Mouse (Mus musculus) CH12.LX (cell line): Measurements from ENCODE around the gene Ciapin1. TPM values are rescaled to one million over a fixed set of nuclear protein-coding genes. Genes with fewer than 3 reads are reported as not detected.
A peak's percentile ranks its signal among the peaks of the same experiment; 100 is the strongest.

Experiments
- DNase-seq: peaks from one replicate; pipeline ENCODE4 v3.0.0-alpha.2; 2013; ENCODE audit errors: extremely low read depth
- H3K27ac ChIP-seq: 2 replicates; pipeline ENCODE4 v1.5.1; 2012; ENCODE audit warnings: low read depth, mild to moderate bottlenecking, control low read depth, moderate library complexity; ENCODE audit not compliant: insufficient read depth
- H3K27me3 ChIP-seq: replicated peaks from 2 replicates; pipeline ENCODE3; 2012; ENCODE audit warnings: inconsistent platforms
- H3K36me3 ChIP-seq, 2 experiments: replicated peaks in 1 of 2; 2 replicates each; pipeline versions ENCODE3 to v1.6.1; 2012; ENCODE audit warnings: inconsistent platforms in 1 of 2, low read length in 1 of 2, mild to moderate bottlenecking in 1 of 2, mixed read lengths in 1 of 2, moderate library complexity in 1 of 2; ENCODE audit not compliant: control insufficient read depth in 1 of 2, insufficient read depth in 1 of 2
- H3K4me1 ChIP-seq, 2 experiments: 2 replicates each; pipeline ENCODE4 v1.6.1; 2012; ENCODE audit warnings: inconsistent platforms in 1 of 2, moderate library complexity in 1 of 2; ENCODE audit not compliant: insufficient read depth in 2 of 2, control insufficient read depth in 1 of 2
- H3K4me2 ChIP-seq: 2 replicates; pipeline ENCODE4 v1.6.1; 2012; ENCODE audit warnings: low read depth, mild to moderate bottlenecking, control low read depth; ENCODE audit not compliant: poor library complexity, insufficient read depth, severe bottlenecking
- H3K4me3 ChIP-seq, 3 experiments: fragments of 150-350 bp in 1 of 3; sonication (generic) in 1 of 3; replicated peaks in 1 of 3; 2 replicates each; pipeline versions ENCODE3 to v1.5.1; 2011 to 2012; ENCODE audit warnings: low read depth in 2 of 3, low read length in 2 of 3, mild to moderate bottlenecking in 2 of 3, moderate library complexity in 2 of 3, control low read depth in 1 of 3, improper control_type of control experiment in 1 of 3, inconsistent platforms in 1 of 3, mixed read lengths in 1 of 3; ENCODE audit not compliant: poor library complexity in 1 of 3
- H3K79me2 ChIP-seq: replicated peaks from 2 replicates; pipeline ENCODE4 v1.6.1; 2012; ENCODE audit warnings: mild to moderate bottlenecking, moderate library complexity; ENCODE audit not compliant: control insufficient read depth, poor library complexity, insufficient read depth, severe bottlenecking; ENCODE audit errors: extremely low read depth
- H3K9ac ChIP-seq: 2 replicates; pipeline ENCODE4 v1.6.1; 2012; ENCODE audit warnings: low read depth, mild to moderate bottlenecking, control low read depth, moderate library complexity; ENCODE audit not compliant: insufficient read depth
- H3K9me3 ChIP-seq: replicated peaks from 2 replicates; pipeline ENCODE3; 2012; ENCODE audit warnings: low read length, inconsistent platforms, mixed read lengths
- BHLHE40 ChIP-seq: IDR thresholded peaks from 2 replicates; pipeline ENCODE4 v1.6.1; 2011; ENCODE audit warnings: mild to moderate bottlenecking, low read depth, low read length, improper control_type of control experiment
- CHD1 ChIP-seq: IDR thresholded peaks from 2 replicates; pipeline ENCODE4 v1.6.1; 2012; ENCODE audit warnings: low read depth, low read length, improper control_type of control experiment, inconsistent platforms
- CHD2 ChIP-seq: IDR thresholded peaks from 2 replicates; pipeline ENCODE4 v1.6.1; 2011; ENCODE audit warnings: low read length, improper control_type of control experiment
- CTCF ChIP-seq, 2 experiments: IDR thresholded peaks in 1 of 2; conservative IDR thresholded peaks in 1 of 2; 2 replicates each; pipeline ENCODE4 v1.5.1; 2011 to 2012; ENCODE audit warnings: low read depth in 2 of 2, low read length in 2 of 2, improper control_type of control experiment in 1 of 2, inconsistent platforms in 1 of 2, mild to moderate bottlenecking in 1 of 2, moderate library complexity in 1 of 2
- ELF1 ChIP-seq: IDR thresholded peaks from 2 replicates; pipeline ENCODE4 v1.6.1; 2014; ENCODE audit warnings: low read depth, mild to moderate bottlenecking, inconsistent platforms, low read length, improper control_type of control experiment
- EP300 ChIP-seq: IDR thresholded peaks from 2 replicates; pipeline ENCODE4 v1.6.1; 2011; ENCODE audit warnings: low read length, improper control_type of control experiment
- ETS1 ChIP-seq: conservative IDR thresholded peaks from 2 replicates; pipeline ENCODE4 v1.6.1; 2012; ENCODE audit warnings: low read depth, mild to moderate bottlenecking, inconsistent platforms, low read length, improper control_type of control experiment, moderate library complexity
- GABPA ChIP-seq: IDR thresholded peaks from 2 replicates; pipeline ENCODE4 v1.6.1; 2012; ENCODE audit warnings: low read depth, low read length, improper control_type of control experiment, inconsistent platforms; ENCODE audit not compliant: insufficient replicate concordance
- HCFC1 ChIP-seq: IDR thresholded peaks from 2 replicates; pipeline ENCODE4 v1.6.1; 2012; ENCODE audit warnings: low read depth, mild to moderate bottlenecking, inconsistent platforms, low read length, improper control_type of control experiment
- IRF4 ChIP-seq: IDR thresholded peaks from 2 replicates; pipeline ENCODE4 v1.6.1; 2014; ENCODE audit warnings: low read depth, mild to moderate bottlenecking, inconsistent platforms, low read length, improper control_type of control experiment
- JUN ChIP-seq: IDR thresholded peaks from 2 replicates; pipeline ENCODE4 v1.6.1; 2011; ENCODE audit warnings: low read depth, mild to moderate bottlenecking, low read length, improper control_type of control experiment, moderate library complexity; ENCODE audit not compliant: insufficient read depth
- KAT2A ChIP-seq: IDR thresholded peaks from 2 replicates; pipeline ENCODE4 v1.6.1; 2012; ENCODE audit warnings: low read length, improper control_type of control experiment, inconsistent platforms; ENCODE audit not compliant: insufficient replicate concordance
- MAX ChIP-seq: IDR thresholded peaks from 2 replicates; pipeline ENCODE4 v1.6.1; 2011; ENCODE audit warnings: low read length, improper control_type of control experiment
- MAZ ChIP-seq: IDR thresholded peaks from 2 replicates; pipeline ENCODE4 v1.6.1; 2012; ENCODE audit warnings: low read depth, mild to moderate bottlenecking, inconsistent platforms, low read length, improper control_type of control experiment, moderate library complexity
- MEF2A ChIP-seq: IDR thresholded peaks from 2 replicates; pipeline ENCODE4 v1.6.1; 2014; ENCODE audit warnings: low read depth, mild to moderate bottlenecking, inconsistent platforms, low read length, improper control_type of control experiment, borderline replicate concordance
- NRF1 ChIP-seq: IDR thresholded peaks from 2 replicates; pipeline ENCODE4 v1.6.1; 2014; ENCODE audit warnings: low read depth, mild to moderate bottlenecking, inconsistent platforms, low read length, improper control_type of control experiment, moderate library complexity
- PAX5 ChIP-seq: IDR thresholded peaks from 2 replicates; pipeline ENCODE4 v1.6.1; 2012; ENCODE audit warnings: low read length, inconsistent platforms, mixed read lengths
- POLR2A ChIP-seq: IDR thresholded peaks from 2 replicates; pipeline ENCODE4 v1.6.1; 2011; ENCODE audit warnings: low read depth, mild to moderate bottlenecking, improper control_type of control experiment, low read length
- POLR2AphosphoS2 ChIP-seq: IDR thresholded peaks from 2 replicates; pipeline ENCODE4 v1.6.1; 2011; ENCODE audit warnings: low read depth, low read length, improper control_type of control experiment
- RAD21 ChIP-seq: IDR thresholded peaks from 2 replicates; pipeline ENCODE4 v1.6.1; 2011; ENCODE audit warnings: low read depth, mild to moderate bottlenecking, low read length, improper control_type of control experiment, moderate library complexity
- RCOR1 ChIP-seq: conservative IDR thresholded peaks from 2 replicates; pipeline ENCODE4 v1.6.1; 2012; ENCODE audit warnings: low read depth, mild to moderate bottlenecking, inconsistent platforms, low read length, improper control_type of control experiment
- SMC3 ChIP-seq: IDR thresholded peaks from 2 replicates; pipeline ENCODE4 v1.6.1; 2011; ENCODE audit warnings: low read depth, low read length, improper control_type of control experiment
- TBP ChIP-seq: conservative IDR thresholded peaks from 2 replicates; pipeline ENCODE4 v1.6.1; 2011; ENCODE audit warnings: low read depth, low read length, improper control_type of control experiment
- TCF12 ChIP-seq: IDR thresholded peaks from 2 replicates; pipeline ENCODE4 v1.6.1; 2014; ENCODE audit warnings: low read depth, mild to moderate bottlenecking, inconsistent platforms, low read length, improper control_type of control experiment
- USF1 ChIP-seq: IDR thresholded peaks from 2 replicates; pipeline ENCODE4 v1.6.1; 2014; ENCODE audit warnings: low read depth, mild to moderate bottlenecking, inconsistent platforms, low read length, improper control_type of control experiment
- USF2 ChIP-seq: conservative IDR thresholded peaks from 2 replicates; pipeline ENCODE4 v1.6.1; 2011; ENCODE audit warnings: low read depth, low read length, improper control_type of control experiment
- ZC3H11A ChIP-seq: IDR thresholded peaks from 2 replicates; pipeline ENCODE4 v1.6.1; 2012; ENCODE audit warnings: low read depth, mild to moderate bottlenecking, inconsistent platforms, low read length, improper control_type of control experiment
- ZMIZ1 ChIP-seq: IDR thresholded peaks from 2 replicates; pipeline ENCODE4 v1.6.1; 2012; ENCODE audit warnings: low read depth, mild to moderate bottlenecking, inconsistent platforms, low read length, improper control_type of control experiment
- ZNF384 ChIP-seq: IDR thresholded peaks from 2 replicates; pipeline ENCODE4 v1.6.1; 2012; ENCODE audit warnings: low read depth, low read length, improper control_type of control experiment, inconsistent platforms
- dilution Hi-C: fragments of 300-500 bp; cut with MboI; formaldehyde crosslinking; loops from 2 replicates; pipeline ENCODE4 v1.14.3; 2020; ENCODE audit warnings: low sequenced_read_pairs; ENCODE audit not compliant: extremely low pct_unique_long_range_greater_than_20kb, extremely low pct_ligation_motif_present
- in situ Hi-C: fragments of 300-500 bp; cut with MboI; formaldehyde crosslinking; loops from 3 replicates; pipeline ENCODE4 v1.14.3; 2019; ENCODE audit warnings: low sequenced_read_pairs, low pct_ligation_motif_present, low pct_unique_long_range_greater_than_20kb, mixed read lengths
- polyA plus RNA-seq: library from polyadenylated mRNA; unstranded; fragments of >175 nt; gene quantifications from 2 replicates; pipeline ENCODE4 v1.2.1, GENCODE M21; 2012; ENCODE audit warnings: low read depth; ENCODE audit not compliant: insufficient read length
- total RNA-seq, 2 experiments: library from RNA; depleted of rRNA; stranded (reverse); fragments of 300-350 nt in 1 of 2; fragments of >200 nt in 1 of 2; gene quantifications; 2 replicates each; pipeline ENCODE4 v1.2.3; 2012 to 2014

Ciapin1 gene
- total and polyA plus RNA-seq, 3 experiments = 83.1 to 139 (median 97.1) TPM

DNA sequence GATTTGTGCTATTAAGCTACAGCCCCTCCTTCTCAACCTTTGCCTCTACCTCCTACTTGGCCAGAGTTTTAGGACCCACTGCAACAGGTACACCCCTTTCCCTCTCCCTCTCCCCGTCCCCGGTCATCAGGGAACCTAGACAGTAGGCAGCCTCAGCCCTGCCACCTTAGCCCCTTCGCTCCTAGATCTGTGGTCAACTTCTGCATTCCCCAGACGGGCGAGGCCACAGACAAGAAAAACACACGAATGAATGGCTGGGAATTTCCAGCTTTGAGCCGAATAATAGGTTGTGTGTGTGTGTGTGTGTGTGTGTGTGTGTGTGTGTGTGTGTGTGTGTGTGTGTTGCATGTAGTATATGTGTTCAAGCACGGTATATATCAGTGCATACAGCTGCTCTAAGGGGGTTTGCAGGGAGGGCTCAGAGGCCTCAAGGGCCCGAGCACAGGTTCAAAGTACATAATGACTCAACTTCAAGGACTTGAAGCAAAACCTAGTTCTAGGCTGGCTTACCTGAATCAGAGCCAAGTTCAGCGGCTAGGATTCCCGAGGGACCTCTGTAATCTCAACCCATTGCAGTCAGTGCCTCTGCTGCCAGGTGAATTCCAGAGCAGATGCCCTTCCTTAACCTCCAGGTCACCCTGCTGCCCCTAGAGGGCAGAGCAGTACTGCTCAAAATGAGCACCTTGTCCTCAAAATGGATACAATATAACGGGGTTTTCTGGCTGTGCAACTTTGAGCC, 52.7 kb downstream of the Ciapin1 start:
- peak; percentile 86 for DNase-seq
- in situ Hi-C loops = no loop called here
- Histone ChIP-seq H3K9me3 (no peaks in the 10 kb centered on the region), H3K9ac (no peak overlapping the region), H3K4me3 (peak overlapping the region in 1 of 3 experiments; percentile 29), H3K4me1 (peaks cover 22 to 75% of the 10 kb centered on the region in 2 experiments), H3K79me2 (peaks cover 2% of the 10 kb centered on the region; the same call in 1 of the 2 replicates), H3K27me3 (no peaks in the 10 kb centered on the region), H3K4me2 (peak overlapping the region; percentile 13), H3K27ac (peak overlapping the region; percentile 86), H3K36me3 (peaks cover 0 to under 1% of the 10 kb centered on the region in 2 experiments)
- TF ChIP-seq EP300 = peak; percentile 46
- TF ChIP-seq CHD2 = peak; percentile 30; the same call in 1 of the 2 replicates
- TF ChIP-seq USF2 = no peak
- TF ChIP-seq ZNF384 = no peak
- TF ChIP-seq TCF12 = 0 out of 2 replicates have a peak, but pooled peaks have one; percentile 61
- TF ChIP-seq MEF2A = peak; percentile 69; the same call in 1 of the 2 replicates
- peak; percentile 57 to 92 for TF ChIP-seq CTCF (conservative IDR thresholded peaks at IDR 0.05 in 1 of 2, IDR thresholded peaks at IDR 0.05 in 1 of 2; ENCODE audit: low read depth in 2 of 2, low read length in 2 of 2)
- TF ChIP-seq ZC3H11A = peak; percentile 52; the same call in 1 of the 2 replicates
- TF ChIP-seq IRF4 = peak; percentile 57
- TF ChIP-seq KAT2A = 0 out of 2 replicates have a peak, but pooled peaks have one; percentile 60
- TF ChIP-seq NRF1 = peak; percentile 32; the same call in 1 of the 2 replicates
- peak; percentile 40; the same call in 1 of the 2 replicates for TF ChIP-seq ELF1
- peak; percentile 67 for TF ChIP-seq ETS1
- TF ChIP-seq PAX5 = no peak
- 0 out of 2 replicates have a peak, but pooled peaks have one; percentile 60 for TF ChIP-seq RCOR1
- TF ChIP-seq BHLHE40 = peak; percentile 57
- TF ChIP-seq RAD21 = peak; percentile 85
- TF ChIP-seq MAX = peak; percentile 59
- TF ChIP-seq ZMIZ1 = no peak
- TF ChIP-seq SMC3 = peak; percentile 82
- dilution Hi-C loops = no loop called here

DNA sequence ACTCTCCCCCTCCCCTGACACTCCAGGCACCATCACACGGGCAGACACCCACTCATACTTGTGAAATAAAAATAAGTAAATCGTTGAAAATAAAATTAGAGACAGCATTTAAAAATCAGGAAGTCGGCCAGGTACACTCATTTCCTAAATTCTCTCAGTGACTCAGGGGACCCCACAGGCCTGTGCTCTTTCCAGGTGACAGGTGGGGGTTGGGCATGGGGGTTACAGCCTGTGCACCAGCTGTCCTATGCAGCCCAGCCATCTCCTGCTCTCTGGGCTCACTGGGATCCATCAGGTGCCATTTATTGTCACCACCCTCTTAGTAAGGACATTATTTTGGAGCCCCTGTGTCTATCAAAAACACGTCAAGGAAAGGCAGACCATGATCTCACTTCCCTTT, 54.3 kb downstream of the Ciapin1 start:
- Histone ChIP-seq H3K79me2 (peaks cover 2% of the 10 kb centered on the region; the same call in 1 of the 2 replicates), H3K9me3 (no peaks in the 10 kb centered on the region), H3K9ac (no peak overlapping the region; the same call in 1 of the 2 replicates), H3K4me2 (peak overlapping the region; percentile 31; the same call in 1 of the 2 replicates), H3K27me3 (no peaks in the 10 kb centered on the region), H3K36me3 (peaks cover 0 to 4% of the 10 kb centered on the region in 2 experiments), H3K4me3 (peak overlapping the region in 1 of 3 experiments; percentile 0), H3K4me1 (peaks cover 22 to 65% of the 10 kb centered on the region in 2 experiments), H3K27ac (peak overlapping the region; percentile 86)
- in situ Hi-C loops (loop anchor here (5.0 kb wide), 2 partner anchors 42 to 77 kb away; no protein-coding TSS in a partner anchor), dilution Hi-C loops (no loop called here)
- DNase-seq = no peak
- peak; percentile 70 for TF ChIP-seq BHLHE40
- TF ChIP-seq KAT2A = no peak
- TF ChIP-seq POLR2A = 0 out of 2 replicates have a peak, but pooled peaks have one; percentile 10
- TF ChIP-seq GABPA = no peak
- no peak for TF ChIP-seq POLR2AphosphoS2
- TF ChIP-seq ETS1 = peak; percentile 68
- TF ChIP-seq MEF2A = peak; percentile 46; the same call in 1 of the 2 replicates
- no peak for TF ChIP-seq NRF1
- peak; percentile 82 for TF ChIP-seq IRF4
- TF ChIP-seq TBP = no peak
- TF ChIP-seq USF1 = no peak
- TF ChIP-seq USF2 = no peak
- no peak for TF ChIP-seq ZNF384
- TF ChIP-seq HCFC1 = no peak
- no peak for TF ChIP-seq CHD1
- TF ChIP-seq JUN = no peak
- peak; percentile 77 for TF ChIP-seq TCF12
- TF ChIP-seq CHD2 = peak; percentile 90
- peak; percentile 43; the same call in 1 of the 2 replicates for TF ChIP-seq MAZ
- peak; percentile 37; the same call in 1 of the 2 replicates for TF ChIP-seq ELF1
